Mouse (Mus musculus): Measurements from ENCODE around the gene Pus7.
A peak's percentile ranks its signal among the peaks of the same experiment; 100 is the strongest.
"Not testable (repeated sequence)": the region's sequence is repeated elsewhere in the genome, so short reads cannot be mapped to it uniquely, and the experiment has no call there.

The Pus7 gene

DNA sequence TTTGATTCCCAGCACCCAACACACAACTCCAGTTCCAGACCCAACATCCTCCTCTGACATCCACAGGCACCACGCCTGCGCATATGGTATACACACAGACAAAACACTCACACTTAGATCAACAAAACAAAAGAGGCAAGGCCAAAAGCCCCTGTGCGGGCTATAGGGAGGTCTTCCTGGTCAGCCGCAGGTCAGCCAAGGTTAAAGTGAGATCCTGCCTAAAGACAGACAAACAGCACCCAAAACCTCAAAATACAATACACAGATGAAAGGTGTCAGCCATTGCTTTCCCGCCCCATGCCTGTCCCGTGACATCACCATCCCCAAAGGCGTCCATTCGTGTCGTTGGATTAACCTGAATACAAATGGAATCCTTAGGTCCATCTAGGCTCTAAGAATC, 27.9 kb downstream of the Pus7 start:
- no peak for DNase-seq

GRCm38 (mm10) chr5:23749882-23750281, 33.6 kb downstream of the Pus7 start:
- DNase-seq: no peak

DNA sequence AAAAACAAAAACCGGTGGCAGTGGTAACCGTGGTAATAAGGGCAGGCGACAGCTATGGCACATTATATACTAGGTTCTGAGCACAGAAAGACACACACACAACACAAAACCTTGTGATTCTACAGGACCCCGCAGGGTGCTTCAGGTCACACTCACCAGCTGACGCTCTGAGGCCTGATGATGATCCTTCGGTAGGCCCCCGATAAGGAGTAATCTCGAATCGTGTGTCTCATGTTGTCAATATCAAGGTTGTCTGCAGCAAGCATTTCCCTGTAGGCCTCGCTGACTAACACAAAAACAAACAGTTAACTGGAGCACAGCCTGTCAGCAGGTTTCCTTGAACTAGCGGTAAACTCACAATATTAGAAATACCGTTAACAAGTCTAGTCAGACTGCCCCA, 40.2 kb downstream of the Pus7 start:
- no peak for DNase-seq

DNA sequence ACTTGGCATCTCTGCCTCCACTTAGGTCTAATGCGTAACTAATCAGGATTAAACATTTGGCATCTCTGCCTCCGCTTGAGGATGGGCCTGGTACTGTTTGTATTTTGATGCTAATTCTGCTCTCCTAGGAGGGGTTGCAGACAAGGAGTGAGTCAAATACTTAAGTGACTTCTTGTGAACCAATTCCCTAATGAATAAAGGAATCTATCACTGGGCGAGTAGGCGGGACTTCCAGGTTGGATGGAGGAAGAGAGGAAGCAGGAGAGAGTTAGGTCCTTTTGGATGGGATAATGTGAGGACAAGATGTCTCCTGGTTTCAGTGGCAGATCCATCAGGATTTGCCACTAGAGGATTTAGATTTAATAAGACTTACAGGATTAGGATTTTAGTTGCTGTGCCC, 46.4 kb downstream of the Pus7 start:
- DNase-seq: no peak

GRCm38 (mm10) chr5:23736366-23736765, 47.1 kb downstream of the Pus7 start:
- DNase-seq: no peak

DNA sequence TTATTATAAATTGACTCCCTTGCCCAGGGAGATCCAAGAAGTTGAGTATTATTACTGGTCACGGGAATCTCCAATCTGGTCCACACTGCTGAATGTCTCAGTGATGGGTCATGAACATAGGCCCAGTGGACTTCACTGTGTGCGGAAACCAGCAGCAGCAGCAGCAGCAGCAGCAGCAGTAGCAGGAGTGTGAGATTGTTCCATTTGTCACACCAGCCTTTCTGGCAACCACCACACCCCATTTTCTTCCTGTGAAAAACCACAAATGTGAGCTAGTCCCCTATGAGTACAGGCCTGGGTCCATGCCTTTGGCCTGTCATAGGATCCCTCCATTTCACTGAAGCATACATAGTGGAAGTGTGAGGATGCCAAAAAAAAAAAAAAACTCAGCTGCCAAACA, 61.6 kb downstream of the Pus7 start:
- DNase-seq: no peak

DNA sequence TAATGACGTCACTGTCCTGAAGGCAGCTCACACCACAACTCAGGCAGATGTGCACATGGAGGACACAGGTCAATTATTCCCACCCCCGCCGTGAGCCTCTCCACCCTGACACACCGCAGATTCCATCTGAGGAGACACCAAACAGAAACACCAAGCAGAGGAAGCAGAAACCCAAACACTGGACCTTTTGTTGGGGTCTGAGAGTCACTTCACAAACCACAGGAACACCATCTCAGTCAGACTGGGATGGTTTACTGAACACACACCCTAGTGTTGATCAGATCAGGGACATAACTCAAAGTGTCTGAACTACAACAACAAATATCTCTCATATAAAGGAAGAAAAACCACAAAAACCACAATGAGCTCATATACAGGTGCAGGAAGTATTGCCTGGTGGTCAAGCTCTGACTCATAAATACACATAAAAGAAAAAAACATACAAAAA, 64.6 kb downstream of the Pus7 start:
- DNase-seq: no peak

GRCm38 (mm10) chr5:23718182-23718534, 65.4 kb downstream of the Pus7 start:
- no peak for DNase-seq

GRCm38 (mm10) chr5:23717469-23718181, 65.9 kb downstream of the Pus7 start:
- DNase-seq: no peak

- DNase-seq: no peak
Observed at GRCm38 (mm10) chr5:23713401-23714335, 69.8 kb downstream of the Pus7 start.

- DNase-seq: peak; percentile 80
Observed at GRCm38 (mm10) chr5:23712130-23713001, 71.1 kb downstream of the Pus7 start.

- DNase-seq: not testable (repeated sequence)
Observed at GRCm38 (mm10) chr5:23711671-23712129, 71.8 kb downstream of the Pus7 start.

- DNase-seq: no peak
Observed at GRCm38 (mm10) chr5:23711244-23711643, 72.3 kb downstream of the Pus7 start.

- DNase-seq: no peak
Observed at GRCm38 (mm10) chr5:23709661-23710060, 73.8 kb downstream of the Pus7 start.

DNA sequence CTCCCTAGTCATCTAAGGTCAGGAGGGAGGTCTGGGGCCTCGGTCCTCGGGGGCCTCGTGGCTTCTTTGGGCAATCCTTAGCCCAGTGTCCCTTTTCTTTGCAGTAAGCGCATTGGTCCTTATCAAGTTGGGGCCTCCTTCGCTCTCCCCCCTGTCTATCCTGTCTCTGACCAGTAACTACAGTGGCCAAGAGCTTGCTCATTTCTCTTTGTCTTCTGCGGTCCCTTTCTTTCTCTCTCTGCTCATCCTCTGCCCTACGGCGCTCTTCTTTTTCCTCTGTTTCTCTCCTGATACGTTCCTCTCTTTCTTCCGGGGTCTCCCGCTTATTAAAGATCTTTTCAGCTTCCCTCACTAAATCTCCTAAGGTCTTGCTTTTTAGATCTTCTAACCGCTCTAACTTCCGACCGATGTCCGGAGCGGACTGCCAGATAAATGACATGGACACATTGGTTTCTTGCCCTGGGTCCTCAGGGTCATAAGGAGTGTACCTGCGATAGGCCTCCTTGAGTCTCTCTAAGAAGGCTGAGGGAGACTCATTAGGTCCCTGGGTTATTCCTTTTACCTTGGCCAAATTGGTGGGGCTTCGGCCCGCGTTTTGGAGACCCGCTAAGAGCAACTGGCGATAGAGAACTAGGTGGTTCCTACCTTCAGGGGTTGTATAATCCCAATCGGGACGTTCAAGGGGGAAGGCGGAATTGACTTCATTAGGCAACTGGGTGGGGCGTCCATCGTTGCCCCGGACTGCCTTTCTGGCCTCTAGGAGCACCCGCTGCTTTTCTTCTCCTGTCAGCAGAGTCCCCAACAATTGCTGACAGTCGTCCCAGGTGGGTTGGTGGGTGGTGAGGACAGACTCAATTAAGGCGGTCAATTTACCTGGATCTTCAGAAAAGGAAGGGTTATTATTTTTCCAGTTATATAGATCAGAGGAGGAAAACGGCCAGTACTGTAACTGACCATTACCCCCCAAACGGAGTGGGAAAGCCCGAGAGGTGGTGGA, 76.6 kb downstream of the Pus7 start:
- DNase-seq: not testable (repeated sequence)

GRCm38 (mm10) chr5:23697457-23697856, 86.1 kb downstream of the Pus7 start:
- DNase-seq: no peak
